Mouse (Mus musculus) MEL (cell line): ENCODE measurements around the gene Vti1a. TPM values are rescaled to one million over a fixed set of nuclear protein-coding genes. Genes with fewer than 3 reads are reported as not detected.

ENCODE experiments used
- DNase-seq: peaks from one replicate; pipeline ENCODE4 v3.0.0; 2011; ENCODE audit warnings: low read depth, low spot score
- H3K27ac ChIP-seq: 2 replicates; pipeline ENCODE4 v1.5.1; 2012; ENCODE audit warnings: low read depth, mild to moderate bottlenecking, control low read depth, low read length, moderate library complexity; ENCODE audit not compliant: control insufficient read depth
- H3K27me3 ChIP-seq, 2 experiments: fragments of 150-350 bp in 1 of 2; sonication (generic) in 1 of 2; 2 replicates each; pipeline ENCODE4 v1.6.1; 2012; ENCODE audit warnings: low read length in 2 of 2, mild to moderate bottlenecking in 2 of 2, improper control_type of control experiment in 1 of 2, moderate library complexity in 1 of 2; ENCODE audit not compliant: insufficient read depth in 2 of 2, control insufficient read depth in 1 of 2
- H3K36me3 ChIP-seq, 2 experiments: 2 replicates each; pipeline ENCODE4 v1.6.1; 2012 to 2014; ENCODE audit warnings: low read length in 2 of 2, improper control_type of control experiment in 1 of 2, inconsistent platforms in 1 of 2, mild to moderate bottlenecking in 1 of 2; ENCODE audit not compliant: insufficient read depth in 2 of 2, control insufficient read depth in 1 of 2
- H3K4me1 ChIP-seq, 2 experiments: fragments of 150-350 bp in 1 of 2; sonication (generic) in 1 of 2; 2 replicates each; pipeline ENCODE4 v1.6.1; 2012; ENCODE audit warnings: low read length in 2 of 2, improper control_type of control experiment in 1 of 2, mild to moderate bottlenecking in 1 of 2; ENCODE audit not compliant: insufficient read depth in 2 of 2, control insufficient read depth in 1 of 2
- H3K4me3 ChIP-seq, 2 experiments: fragments of 150-350 bp in 1 of 2; sonication (generic) in 1 of 2; 2 replicates each; pipeline ENCODE4 v1.5.1; 2012; ENCODE audit warnings: low read depth in 2 of 2, low read length in 2 of 2, mild to moderate bottlenecking in 2 of 2, moderate library complexity in 2 of 2, control low read depth in 1 of 2, improper control_type of control experiment in 1 of 2; ENCODE audit not compliant: control insufficient read depth in 1 of 2, insufficient read depth in 1 of 2
- H3K79me2 ChIP-seq: 2 replicates; pipeline ENCODE4 v1.6.1; 2012; ENCODE audit warnings: mild to moderate bottlenecking, low read length, moderate library complexity; ENCODE audit not compliant: control insufficient read depth, poor library complexity, insufficient read depth
- H3K9ac ChIP-seq: 2 replicates; pipeline ENCODE4 v1.6.1; 2012; ENCODE audit warnings: low read depth, mild to moderate bottlenecking, control low read depth, low read length, moderate library complexity; ENCODE audit not compliant: control insufficient read depth, poor library complexity, severe bottlenecking
- H3K9me3 ChIP-seq: fragments of 150-350 bp; sonication (generic); replicated peaks from 2 replicates; pipeline ENCODE4 v1.6.1; 2012; ENCODE audit warnings: mild to moderate bottlenecking, low read length, improper control_type of control experiment, moderate library complexity; ENCODE audit not compliant: insufficient read depth
- BHLHE40 ChIP-seq: IDR thresholded peaks from 2 replicates; pipeline ENCODE4 v1.6.1; 2012; ENCODE audit warnings: low read depth, mild to moderate bottlenecking, inconsistent platforms, low read length, improper control_type of control experiment, borderline replicate concordance
- CHD1 ChIP-seq: IDR thresholded peaks from 2 replicates; pipeline ENCODE4 v1.6.1; 2012; ENCODE audit warnings: low read depth, mild to moderate bottlenecking, inconsistent platforms, low read length, improper control_type of control experiment
- CHD2 ChIP-seq: IDR thresholded peaks from 2 replicates; pipeline ENCODE4 v1.6.1; 2011; ENCODE audit warnings: low read length, improper control_type of control experiment
- CTCF ChIP-seq, 3 experiments: IDR thresholded peaks in 2 of 3; conservative IDR thresholded peaks in 1 of 3; 2 replicates each; pipeline ENCODE4 v1.5.1; 2011 to 2012; ENCODE audit warnings: low read length in 3 of 3, low read depth in 2 of 3, mild to moderate bottlenecking in 2 of 3, improper control_type of control experiment in 1 of 3, inconsistent platforms in 1 of 3, mixed read lengths in 1 of 3, moderate library complexity in 1 of 3; ENCODE audit not compliant: control insufficient read depth in 1 of 3, insufficient read depth in 1 of 3, poor library complexity in 1 of 3, severe bottlenecking in 1 of 3
- E2F4 ChIP-seq: IDR thresholded peaks from 2 replicates; pipeline ENCODE4 v1.6.1; 2011; ENCODE audit warnings: low read depth, low read length, improper control_type of control experiment, borderline replicate concordance
- ETS1 ChIP-seq: IDR thresholded peaks from 2 replicates; pipeline ENCODE4 v1.6.1; 2012; ENCODE audit warnings: low read depth, mild to moderate bottlenecking, inconsistent platforms, low read length, improper control_type of control experiment, moderate library complexity
- HCFC1 ChIP-seq: IDR thresholded peaks from 2 replicates; pipeline ENCODE4 v1.6.1; 2012; ENCODE audit warnings: low read depth, mild to moderate bottlenecking, inconsistent platforms, low read length, improper control_type of control experiment, moderate library complexity
- JUND ChIP-seq: IDR thresholded peaks from 2 replicates; pipeline ENCODE4 v1.6.1; 2011; ENCODE audit warnings: low read depth, mild to moderate bottlenecking, improper control_type of control experiment, low read length
- KAT2A ChIP-seq: conservative IDR thresholded peaks from 2 replicates; pipeline ENCODE4 v1.6.1; 2012; ENCODE audit warnings: low read depth, low read length, improper control_type of control experiment, inconsistent platforms
- MXI1 ChIP-seq: IDR thresholded peaks from 2 replicates; pipeline ENCODE4 v1.6.1; 2011; ENCODE audit warnings: mild to moderate bottlenecking, low read depth, low read length, improper control_type of control experiment
- MYB ChIP-seq: IDR thresholded peaks from 2 replicates; pipeline ENCODE4 v1.6.1; 2011; ENCODE audit warnings: mild to moderate bottlenecking, low read depth, low read length, improper control_type of control experiment
- MYC ChIP-seq: IDR thresholded peaks from 2 replicates; pipeline ENCODE4 v1.6.1; 2011; ENCODE audit warnings: low read depth, mild to moderate bottlenecking, low read length, improper control_type of control experiment, moderate library complexity
- NRF1 ChIP-seq: IDR thresholded peaks from 2 replicates; pipeline ENCODE4 v1.6.1; 2014; ENCODE audit warnings: low read depth, mild to moderate bottlenecking, inconsistent platforms, low read length, improper control_type of control experiment, moderate library complexity; ENCODE audit not compliant: poor library complexity, insufficient read depth, severe bottlenecking
- POLR2AphosphoS5 ChIP-seq: IDR thresholded peaks from 2 replicates; pipeline ENCODE4 v1.6.1; 2012; ENCODE audit warnings: low read depth, borderline replicate concordance, mild to moderate bottlenecking, inconsistent platforms, low read length, moderate library complexity, mixed read lengths
- RCOR1 ChIP-seq: IDR thresholded peaks from 2 replicates; pipeline ENCODE4 v1.6.1; 2012; ENCODE audit warnings: low read depth, mild to moderate bottlenecking, inconsistent platforms, low read length, improper control_type of control experiment
- SIN3A ChIP-seq: IDR thresholded peaks from 2 replicates; pipeline ENCODE4 v1.6.1; 2012; ENCODE audit warnings: low read length, improper control_type of control experiment, inconsistent platforms
- TCF12 ChIP-seq: IDR thresholded peaks from 2 replicates; pipeline ENCODE4 v1.6.1; 2014; ENCODE audit warnings: low read depth, mild to moderate bottlenecking, inconsistent platforms, low read length, improper control_type of control experiment, moderate library complexity
- UBTF ChIP-seq: IDR thresholded peaks from 2 replicates; pipeline ENCODE4 v1.6.1; 2012; ENCODE audit warnings: low read depth, mild to moderate bottlenecking, inconsistent platforms, low read length, improper control_type of control experiment, moderate library complexity, borderline replicate concordance; ENCODE audit not compliant: insufficient read depth
- USF1 ChIP-seq: IDR thresholded peaks from 2 replicates; pipeline ENCODE4 v1.6.1; 2014; ENCODE audit warnings: low read depth, mild to moderate bottlenecking, inconsistent platforms, low read length, improper control_type of control experiment, moderate library complexity
- ZNF384 ChIP-seq: IDR thresholded peaks from 2 replicates; pipeline ENCODE4 v1.6.1; 2012; ENCODE audit warnings: low read depth, mild to moderate bottlenecking, inconsistent platforms, low read length, improper control_type of control experiment
- polyA plus RNA-seq, 2 experiments: library from polyadenylated mRNA; stranded (reverse) in 1 of 2; unstranded in 1 of 2; fragments of >175 nt in 1 of 2; fragments of >200 nt in 1 of 2; gene quantifications; 2 replicates each; pipeline versions ENCODE4 v1.2.1 to v1.2.4; 2012; ENCODE audit warnings: low replicate concordance in 2 of 2, low read depth in 1 of 2; ENCODE audit not compliant: insufficient read length in 2 of 2, insufficient read depth in 1 of 2, missing spikeins in 1 of 2
- total RNA-seq: library from RNA; depleted of rRNA; stranded (reverse); fragments of 300-350 nt; gene quantifications from 2 replicates; pipeline ENCODE4 v1.2.3, GENCODE M21; 2012

Vti1a gene
- total and polyA plus RNA-seq, 3 experiments = 37.2 to 119 (median 42.8) TPM

- no peaks in the 10 kb centered on the region for H3K36me3 ChIP-seq
- DNase-seq = no peak
- H3K4me3 ChIP-seq = no peak overlapping the region
- H3K4me1 ChIP-seq = no peaks in the 10 kb centered on the region
- no peaks in the 10 kb centered on the region for H3K79me2 ChIP-seq
- no peak for TF ChIP-seq MYB
- H3K27me3 ChIP-seq = no peaks in the 10 kb centered on the region
- no peaks in the 10 kb centered on the region for H3K9me3 ChIP-seq
- no peak overlapping the region for H3K27ac ChIP-seq
- no peak overlapping the region for H3K9ac ChIP-seq
Measured at GRCm38 (mm10) chr19:55618546-55618945, 302.5 kb downstream of the Vti1a start.

GRCm38 (mm10) chr19:55620411-55621008 is 304.4 kb downstream of the Vti1a start:
- Histone ChIP-seq H3K9me3 (no peaks in the 10 kb centered on the region), H3K79me2 (no peaks in the 10 kb centered on the region), H3K36me3 (no peaks in the 10 kb centered on the region), H3K27me3 (no peaks in the 10 kb centered on the region), H3K4me1 (no peaks in the 10 kb centered on the region), H3K9ac (no peak overlapping the region), H3K4me3 (no peak overlapping the region), H3K27ac (no peak overlapping the region)
- TF ChIP-seq BHLHE40 = no peak
- no peak for TF ChIP-seq NRF1
- TF ChIP-seq ZNF384 = no peak
- no peak for TF ChIP-seq SIN3A
- TF ChIP-seq USF1 = no peak
- no peak for TF ChIP-seq ETS1
- TF ChIP-seq POLR2AphosphoS5 = no peak
- no peak for TF ChIP-seq MXI1
- TF ChIP-seq CTCF (IDR thresholded peaks at IDR 0.05 in 2 of 3, conservative IDR thresholded peaks at IDR 0.05 in 1 of 3; ENCODE audit: control insufficient read depth in 1 of 3, insufficient read depth in 1 of 3, low read depth in 2 of 3, low read length in 3 of 3, poor library complexity in 1 of 3, severe bottlenecking in 1 of 3) = no peak
- TF ChIP-seq RCOR1 = no peak
- TF ChIP-seq E2F4 = no peak
- no peak for TF ChIP-seq TCF12
- TF ChIP-seq UBTF = no peak
- TF ChIP-seq CHD1 = no peak
- no peak for TF ChIP-seq KAT2A
- TF ChIP-seq HCFC1 = no peak
- no peak for TF ChIP-seq JUND
- TF ChIP-seq MYC = no peak
- TF ChIP-seq CHD2 = no peak
- DNase-seq = no peak
